Mouse (Mus musculus): ENCODE data around the gene Rmnd5b. TPM values are rescaled to one million over a fixed set of nuclear protein-coding genes. Genes with fewer than 3 reads are reported as not detected.

Rmnd5b gene
- 29.7 and 31.3 TPM in 2 replicates for polyA plus RNA-seq (2015; fragmentation: Nextera tagmentation; extraction: Ambion mirVana)

DNA sequence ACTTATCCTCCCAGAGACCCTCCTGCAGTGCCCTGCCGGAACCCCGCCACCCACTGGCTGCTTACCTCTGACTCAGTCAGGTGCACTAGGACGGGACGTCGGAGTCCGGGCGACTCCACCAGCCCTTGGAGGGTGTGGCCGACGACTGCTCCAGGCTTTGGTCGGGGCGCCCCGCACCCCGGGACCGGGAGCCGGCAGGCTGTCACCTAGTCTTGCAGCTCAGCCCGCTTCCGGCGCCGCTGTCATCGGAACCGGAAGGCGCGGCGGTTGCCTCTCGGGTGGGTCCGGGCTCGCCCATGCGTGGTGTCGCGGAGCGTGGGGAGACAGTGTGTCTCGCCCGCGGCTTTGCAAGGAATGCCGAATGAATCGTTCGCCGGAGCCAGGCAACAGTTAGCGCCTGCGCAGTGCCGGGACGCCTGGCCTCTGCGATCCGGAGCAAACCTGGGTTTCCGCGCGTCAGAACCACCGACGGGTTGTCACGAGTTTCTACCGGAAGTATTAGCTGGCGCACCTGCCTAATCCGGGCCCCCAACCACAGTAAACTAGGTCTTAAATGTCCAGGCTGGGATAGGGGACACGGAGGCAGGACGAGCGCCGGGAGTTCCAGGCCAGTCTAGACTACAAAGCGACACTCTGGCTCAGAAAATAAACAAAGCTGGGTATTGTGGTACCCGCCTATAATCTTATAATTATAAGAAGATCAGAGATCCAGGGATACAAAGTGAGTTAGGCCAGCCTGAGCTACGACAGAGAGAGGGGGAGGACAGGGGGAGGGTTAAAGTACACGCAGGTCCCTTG, at the start of gene Rmnd5b:
TSS of gene Rmnd5b (minus strand) at position 372 of the 798 bp plus-strand sequence.

DNA sequence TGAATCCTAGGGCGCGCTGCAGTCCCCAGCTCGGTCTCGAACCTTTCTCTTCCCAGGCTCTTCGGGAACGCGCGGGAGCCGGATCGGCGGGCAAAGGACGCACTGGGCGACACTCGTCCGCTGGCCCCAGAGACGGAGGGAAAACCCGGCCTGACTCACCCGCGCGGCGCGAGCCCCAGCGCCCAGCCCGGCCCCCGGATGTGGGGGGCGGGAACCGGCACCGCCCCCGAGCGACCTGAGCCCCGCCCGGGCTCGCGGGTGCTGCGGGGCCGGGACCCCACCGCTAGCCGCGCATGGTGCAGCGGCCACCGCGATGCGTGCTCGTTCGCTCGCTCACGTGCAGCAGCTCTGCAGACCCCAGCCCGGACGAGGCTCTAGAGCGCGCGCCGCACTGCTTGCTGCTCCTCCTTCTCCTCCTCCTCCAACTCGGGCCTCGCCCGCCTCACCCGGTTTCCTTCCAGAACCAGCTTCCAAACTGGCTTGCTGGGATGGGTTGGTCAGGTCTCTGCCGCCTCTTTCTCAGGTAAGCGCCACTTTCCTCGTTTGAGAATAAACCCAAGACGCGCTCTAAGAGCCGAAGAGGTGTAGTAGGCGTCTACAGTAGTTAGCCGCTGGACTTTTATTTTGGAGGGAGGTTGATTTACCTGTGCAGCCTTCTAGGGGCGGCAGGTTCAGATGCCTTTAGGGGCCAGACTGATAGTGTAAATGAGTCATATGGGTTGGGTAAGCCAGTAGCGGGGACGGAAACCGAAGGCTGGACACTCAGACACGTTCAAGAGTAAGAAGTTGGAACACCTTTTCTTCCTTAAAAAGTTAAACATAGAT, 15.2 kb upstream of the Rmnd5b start, which contains the start of the genes N4bp3 and D930048N14Rik:
TSS of gene N4bp3 (minus strand) at position 152 of the 825 bp plus-strand sequence.
TSS of gene D930048N14Rik (plus strand) at position 264 of the 825 bp plus-strand sequence.

DNA sequence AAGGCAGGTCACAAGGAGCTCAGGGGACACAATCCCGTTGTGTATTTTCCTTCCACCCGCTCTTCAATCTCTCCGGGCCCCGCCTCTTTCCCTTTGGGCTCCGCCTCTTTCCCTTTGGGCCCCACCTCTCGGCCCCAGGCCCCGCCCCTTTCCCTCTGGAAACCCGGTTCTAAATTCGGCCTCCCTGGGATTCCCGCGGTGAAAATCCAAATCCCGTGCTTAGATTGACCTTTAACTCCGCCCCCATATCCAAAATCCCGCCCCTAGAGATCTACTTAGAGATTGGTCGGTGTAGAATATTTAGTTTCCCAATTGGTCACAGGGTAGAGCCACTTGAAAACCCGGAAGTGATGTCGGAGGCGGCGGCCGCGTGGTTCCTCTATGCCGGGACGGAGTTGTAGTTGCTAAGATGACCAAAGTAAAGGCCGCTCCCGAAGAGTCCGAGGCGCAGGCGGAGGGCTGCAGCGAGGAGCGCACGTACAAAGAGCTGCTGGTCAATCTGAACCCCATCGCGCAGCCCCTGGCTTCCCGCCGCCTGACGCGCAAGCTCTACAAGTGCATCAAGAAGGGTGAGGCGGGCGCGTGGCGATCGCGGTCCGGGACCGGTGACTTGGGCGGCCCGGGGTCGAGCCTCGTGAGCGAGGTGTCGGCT, 16.2 kb downstream of the Rmnd5b start, which contains the start of gene Nhp2:
TSS of gene Nhp2 (plus strand) at position 327 of the 652 bp plus-strand sequence.

DNA sequence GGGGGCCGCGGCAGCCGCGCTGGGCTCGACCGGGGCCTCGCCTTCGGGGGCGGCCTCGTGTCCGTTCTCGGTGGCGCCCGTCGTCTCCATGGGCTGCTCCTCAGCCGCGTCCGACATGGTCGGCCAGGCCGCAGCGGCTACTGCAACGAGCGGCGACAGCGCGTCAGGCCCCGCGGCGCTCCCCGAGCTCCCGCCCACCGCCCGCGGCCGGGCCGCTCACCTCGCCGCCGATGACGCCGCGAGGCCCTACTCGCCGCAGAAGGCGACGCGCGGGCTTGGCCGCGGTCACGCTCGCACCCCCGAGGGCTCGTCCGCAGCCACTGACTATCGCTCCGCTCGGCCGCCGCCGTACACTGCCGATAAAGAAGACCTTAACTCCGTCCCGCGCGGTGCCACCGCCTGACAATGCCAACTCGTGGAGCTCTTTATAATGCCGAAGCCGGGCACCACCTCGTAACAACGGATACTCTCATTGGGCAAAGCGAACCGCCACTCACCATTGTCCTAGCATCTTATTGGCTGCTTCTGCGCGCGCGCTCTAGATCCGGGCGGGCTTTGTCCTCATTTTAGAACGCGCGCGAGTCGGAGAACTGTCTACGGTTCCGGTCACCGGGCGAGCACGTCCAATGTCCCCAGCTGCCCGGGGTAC, 29.1 kb downstream of the Rmnd5b start, which contains the start of gene Hnrnpab:
TSS of gene Hnrnpab (minus strand) at position 401 of the 649 bp plus-strand sequence.

DNA sequence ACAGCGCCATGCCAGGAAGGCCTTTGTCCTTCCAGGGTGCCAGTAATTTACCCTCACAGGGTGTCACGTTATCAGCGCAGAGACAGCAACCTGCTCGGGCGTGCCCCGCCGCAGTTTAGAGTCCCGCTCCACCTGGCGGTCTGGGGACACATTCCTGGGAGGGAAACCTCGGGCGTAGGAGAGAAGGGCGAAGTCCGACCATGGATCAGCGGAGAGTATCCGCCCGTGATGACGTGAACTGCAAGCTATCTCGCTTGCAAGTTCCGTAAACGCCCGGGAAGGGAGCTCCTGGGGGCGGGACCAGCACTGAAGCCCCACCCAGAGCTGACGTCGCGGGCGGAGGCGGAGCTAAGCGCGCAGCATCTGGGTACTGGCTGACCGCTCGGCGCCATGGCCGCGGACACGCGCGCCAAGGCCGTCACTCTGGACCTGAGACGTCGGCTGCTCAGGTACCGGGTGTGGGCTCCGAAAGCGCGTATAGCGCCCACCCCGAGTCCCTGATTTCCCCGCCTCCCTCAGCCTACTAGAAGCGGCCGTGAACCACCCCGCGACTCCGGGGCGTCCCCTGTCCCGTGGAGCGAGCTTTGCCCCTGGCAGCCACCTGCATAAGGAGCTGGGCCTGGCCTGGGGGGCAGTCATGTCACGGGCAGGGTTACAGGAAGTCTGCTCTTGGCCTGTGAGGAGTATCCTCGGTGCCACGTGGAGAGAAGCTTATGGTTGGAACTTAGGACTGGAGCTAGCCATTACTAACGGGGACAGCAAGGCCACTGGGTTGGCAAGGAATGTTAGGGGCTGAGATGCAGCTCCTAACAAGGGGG, 51.1 kb downstream of the Rmnd5b start, which contains the start of gene Phykpl:
TSS of gene Phykpl (plus strand) at position 327 of the 818 bp plus-strand sequence.

Other genes with a start within 250 kb of the Rmnd5b start
- 27.1 and 27.2 TPM in 2 replicates for gene Phykpl, start 51.1 kb downstream of the Rmnd5b start, polyA plus RNA-seq (2015; fragmentation: Nextera tagmentation; extraction: Ambion mirVana)
- gene Hnrnpab, start 29.0 kb downstream of the Rmnd5b start, polyA plus RNA-seq (2015; fragmentation: Nextera tagmentation; extraction: Ambion mirVana), result 114 and 145 TPM in 2 replicates
- gene Nhp2, start 16.2 kb downstream of the Rmnd5b start, polyA plus RNA-seq (2015; fragmentation: Nextera tagmentation; extraction: Ambion mirVana), result 61.8 and 66.3 TPM in 2 replicates
- 30.6 and 30.9 TPM in 2 replicates for gene N4bp3, start 14.9 kb upstream of the Rmnd5b start, polyA plus RNA-seq (2015; fragmentation: Nextera tagmentation; extraction: Ambion mirVana)
- gene D930048N14Rik, start 15.1 kb upstream of the Rmnd5b start, polyA plus RNA-seq (2015; fragmentation: Nextera tagmentation; extraction: Ambion mirVana), result 1.5 and 1.7 TPM in 2 replicates
- 91.6 and 93.3 TPM in 2 replicates for gene 0610009B22Rik, start 53.0 kb upstream of the Rmnd5b start, polyA plus RNA-seq (2015; fragmentation: Nextera tagmentation; extraction: Ambion mirVana)
- gene Sec24a, start 127.7 kb upstream of the Rmnd5b start, polyA plus RNA-seq (2015; fragmentation: Nextera tagmentation; extraction: Ambion mirVana), result 9.2 and 9.6 TPM in 2 replicates
- 164 and 193 TPM in 2 replicates for gene Sar1b, start 127.8 kb upstream of the Rmnd5b start, polyA plus RNA-seq (2015; fragmentation: Nextera tagmentation; extraction: Ambion mirVana)
- 0.37 and 0.69 TPM in 2 replicates for gene Jade2, start 221.8 kb upstream of the Rmnd5b start, polyA plus RNA-seq (2015; fragmentation: Nextera tagmentation; extraction: Ambion mirVana)

All from skeletal muscle tissue, postnatal 0 days (tissue).